Mouse (Mus musculus): Measurements from ENCODE around the gene Ugt1a2.

GRCm38 (mm10) chr1:88253540-88253939 is 53.1 kb downstream of the Ugt1a2 start:
- TF ChIP-seq HCFC1 (IDR thresholded peaks at IDR 0.05; ENCODE audit: borderline replicate concordance, insufficient read depth, low read length) (no peak), MAFK (IDR thresholded peaks at IDR 0.05; ENCODE audit: insufficient read depth, low read depth, low read length) (no peak), ZNF384 (IDR thresholded peaks at IDR 0.05; ENCODE audit: low read depth, low read length) (no peak), CHD2 (IDR thresholded peaks at IDR 0.05; ENCODE audit: low read depth, low read length) (no peak), ZC3H11A (IDR thresholded peaks at IDR 0.05; ENCODE audit: borderline replicate concordance, low read depth, low read length) (no peak)

Measured in ES-E14 (cell line).